Mouse (Mus musculus): ENCODE results near the gene Tmod1. TPM values are rescaled to one million over a fixed set of nuclear protein-coding genes. Genes with fewer than 3 reads are reported as not detected.

The Tmod1 gene
- polyA plus RNA-seq, 1 experiment from 2014 or later: 1.9 TPM

Other genes starting within 250 kb of the Tmod1 start
- gene Aldh1b1, start 239.9 kb upstream of the Tmod1 start, polyA plus RNA-seq (2014; fragmentation: Nextera tagmentation; extraction: Ambion mirVana): 9.6 and 10.8 TPM in 2 replicates
- 53.9 and 60.9 TPM in 2 replicates for gene Igfbpl1, start 212.0 kb upstream of the Tmod1 start, polyA plus RNA-seq (2014; fragmentation: Nextera tagmentation; extraction: Ambion mirVana)
- 0.23 and 0.50 TPM in 2 replicates for gene Stra6l, start 190.3 kb upstream of the Tmod1 start, polyA plus RNA-seq (2014; fragmentation: Nextera tagmentation; extraction: Ambion mirVana)
- gene Ccdc180, start 148.6 kb upstream of the Tmod1 start, polyA plus RNA-seq (2014; fragmentation: Nextera tagmentation; extraction: Ambion mirVana): 0.40 and 0.59 TPM in 2 replicates
- 32.6 and 36.4 TPM in 2 replicates for gene Tdrd7, start 73.6 kb upstream of the Tmod1 start, polyA plus RNA-seq (2014; fragmentation: Nextera tagmentation; extraction: Ambion mirVana)
- gene Ncbp1, start 99.7 kb downstream of the Tmod1 start, polyA plus RNA-seq (2014; fragmentation: Nextera tagmentation; extraction: Ambion mirVana): 75.6 and 84.9 TPM in 2 replicates
- gene Tstd2, start 99.8 kb downstream of the Tmod1 start, polyA plus RNA-seq (2014; fragmentation: Nextera tagmentation; extraction: Ambion mirVana): 17.5 and 21.6 TPM in 2 replicates
- 24.9 and 29.0 TPM in 2 replicates for gene Xpa, start 157.4 kb downstream of the Tmod1 start, polyA plus RNA-seq (2014; fragmentation: Nextera tagmentation; extraction: Ambion mirVana)

Measured in hindbrain, embryonic 14.5 days (tissue).